ENCODE assay signal across 22 mouse cellular contexts in the genomic region with DNA sequence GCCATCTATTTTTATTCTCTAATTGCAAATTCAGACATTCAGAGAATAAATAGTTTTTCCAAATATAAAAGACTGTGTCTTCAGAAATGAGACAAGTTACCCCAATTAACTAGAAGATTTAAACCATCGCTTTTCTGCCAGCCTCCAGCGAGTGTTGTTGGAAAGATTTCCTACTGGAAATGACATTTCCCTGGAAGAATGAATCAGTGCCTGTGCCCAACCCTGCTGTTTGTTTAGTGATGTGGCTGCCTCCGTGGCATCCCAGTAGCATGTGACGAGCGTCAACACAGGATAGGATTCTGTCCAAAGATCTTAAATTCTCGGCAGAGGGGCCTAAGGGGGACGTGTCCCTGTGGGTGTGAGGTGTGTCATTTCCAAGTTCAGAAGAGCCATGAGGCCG. TPM values are rescaled to one million over a fixed set of nuclear protein-coding genes. Genes with fewer than 3 reads are reported as not detected.
A peak's percentile ranks its signal among the peaks of the same experiment; 100 is the strongest.
DNase-seq lines count a peak whose midpoint lies in the region; ATAC-seq and TF ChIP-seq lines count a peak whose summit lies in the region.
"Had no signal": no experiment of that assay in that cellular context is flagged by ENCODE, and none has a peak within 500 bp of the region (broad histone marks: within the 10 kb centered on the region; RNA-seq: fewer than 3 reads in every experiment).

No protein-coding gene starts in this region.

- H3K9ac ChIP-seq in forebrain, embryonic 15.5 days (replicated peaks): no peak overlapping the region
- no peak overlapping the region for H3K9ac ChIP-seq in forebrain, embryonic 11.5 days (ENCODE audit: low read length)
- H3K9ac ChIP-seq: embryonic facial prominence, embryonic 15.5 days; heart, embryonic 15.5 days; hindbrain, embryonic 15.5 days had no signal

- H3K4me3 ChIP-seq in forebrain, embryonic 15.5 days: no peak overlapping the region
- no peak overlapping the region for H3K4me3 ChIP-seq in forebrain, embryonic 11.5 days (ENCODE audit: low read depth, low read length)
- H3K4me3 ChIP-seq: embryonic facial prominence, embryonic 15.5 days; erythroblast, embryonic 14.5 days; heart, adult 2 months; heart, embryonic 15.5 days; hindbrain, embryonic 10.5 days; hindbrain, embryonic 15.5 days had no signal

- H3K4me1 ChIP-seq in forebrain, embryonic 15.5 days: peaks cover 4% of the 10 kb centered on the region; the same call in 1 of the 2 replicates
- no peaks in the 10 kb centered on the region for H3K4me1 ChIP-seq in forebrain, embryonic 11.5 days (replicated peaks; ENCODE audit: control insufficient read depth, insufficient read depth, low read length)
- H3K4me1 ChIP-seq: embryonic facial prominence, embryonic 15.5 days; heart, embryonic 15.5 days; hindbrain, embryonic 10.5 days; hindbrain, embryonic 15.5 days had no signal

- H3K36me3 ChIP-seq in forebrain, embryonic 15.5 days: peaks cover 46% of the 10 kb centered on the region
- H3K36me3 ChIP-seq in forebrain, embryonic 11.5 days (ENCODE audit: control insufficient read depth, insufficient read depth, low read length): peaks cover 26% of the 10 kb centered on the region

- no peak for TF ChIP-seq POLR2A in brain, embryonic 14.5 days (IDR thresholded peaks at IDR 0.05; ENCODE audit: borderline replicate concordance, extremely low read depth, insufficient read depth, insufficient read length, poor library complexity, severe bottlenecking)

- H3K27me3 ChIP-seq in forebrain, embryonic 15.5 days: no peaks in the 10 kb centered on the region
- no peaks in the 10 kb centered on the region for H3K27me3 ChIP-seq in forebrain, embryonic 11.5 days (ENCODE audit: control insufficient read depth, insufficient read depth, low read length)
- H3K27me3 ChIP-seq: embryonic facial prominence, embryonic 15.5 days; heart, embryonic 15.5 days; hindbrain, embryonic 15.5 days had no signal

- DNase-seq in forebrain, embryonic 11.5 days (ENCODE audit: low spot score): no peak
- DNase-seq in heart, adult 11 months: peak; percentile 41
- no peak for DNase-seq in heart, postnatal 36 days
- DNase-seq in right cerebral cortex, adult 18-20 months: peak; percentile 36
- no peak for DNase-seq in right cerebral cortex, postnatal 14 days
- peak; percentile 48 for DNase-seq in brain, embryonic 14.5 days (ENCODE audit: low read depth)
- DNase-seq in cerebellum, adult 11-12 months: no peak
- DNase-seq: adrenal gland, postnatal 10 days; cerebellum, adult 8-10 months; cerebellum, postnatal 14 days; embryo, embryonic 11 days; gastrocnemius, postnatal 10 days; heart, adult 2 months; heart, postnatal 14 days had no signal

- H3K9me3 ChIP-seq in forebrain, embryonic 15.5 days: no peaks in the 10 kb centered on the region
- H3K9me3 ChIP-seq in forebrain, embryonic 11.5 days (ENCODE audit: control insufficient read depth, low read length): no peaks in the 10 kb centered on the region
- H3K9me3 ChIP-seq: embryonic facial prominence, embryonic 15.5 days; heart, embryonic 15.5 days; hindbrain, embryonic 10.5 days; hindbrain, embryonic 15.5 days had no signal

- intact Hi-C loops in heart, postnatal 36 days (cut with DNase I): no loop called here

- 70% methylated on average over 8 of the region's 8 CpGs for WGBS in forebrain, embryonic 15.5 days
- 93% methylated on average over 8 of the region's 8 CpGs for WGBS in forebrain, embryonic 11.5 days

- no peak overlapping the region for H3K4me2 ChIP-seq in forebrain, embryonic 15.5 days (replicated peaks)
- no peak overlapping the region for H3K4me2 ChIP-seq in forebrain, embryonic 11.5 days (ENCODE audit: low read depth, low read length, severe bottlenecking)
- H3K4me2 ChIP-seq: embryonic facial prominence, embryonic 15.5 days; heart, embryonic 11.5 days; heart, embryonic 15.5 days; hindbrain, embryonic 15.5 days had no signal

- ATAC-seq in forebrain, embryonic 15.5 days (replicated peaks): peak; percentile 36; the same call in 1 of the 2 replicates
- no peak for ATAC-seq in forebrain, embryonic 11.5 days (replicated peaks; ENCODE audit: low FRiP score)
- ATAC-seq: intestine, embryonic 16.5 days had no signal

- peak overlapping the region; percentile 44 for H3K27ac ChIP-seq in forebrain, embryonic 15.5 days (replicated peaks)
- H3K27ac ChIP-seq in forebrain, embryonic 11.5 days (ENCODE audit: low read depth, low read length): no peak overlapping the region
- H3K27ac ChIP-seq: embryonic facial prominence, embryonic 15.5 days; heart, adult 2 months; heart, embryonic 15.5 days; hindbrain, embryonic 10.5 days; hindbrain, embryonic 15.5 days had no signal

- no peak for TF ChIP-seq CTCF in brain, embryonic 14.5 days (IDR thresholded peaks at IDR 0.05; ENCODE audit: borderline replicate concordance, extremely low read depth, insufficient read depth, insufficient read length)

RNA-seq across cellular contexts. Expression of a gene that starts 40.8 kb away (rescaled TPM):
- polyA plus RNA-seq in forebrain, embryonic 15.5 days (2015; fragmentation: Nextera tagmentation; extraction: Ambion mirVana): 6.2 and 7.6 TPM in 2 replicates
- 2.1 and 2.2 TPM in 2 replicates for polyA plus RNA-seq in forebrain, embryonic 11.5 days (2014; fragmentation: Nextera tagmentation; extraction: Ambion mirVana)
- total RNA-seq in heart, postnatal 36 days (2021): 100 to 1,000 TPM; 319 to 364 TPM
- polyA plus RNA-seq in brain, embryonic 14.5 days (2012; rRNA removed): 5.2 and 8.9 TPM in 2 replicates
- polyA plus RNA-seq: erythroblast, embryonic 14.5 days had no signal

Comparison
In these comparisons a context has a peak if more than half of its experiments do, and no peak if none do; other contexts are left out.
1. DNase-seq: peak in heart, adult 11 months (single experiment), right cerebral cortex, adult 18-20 months (single experiment) and brain, embryonic 14.5 days (single experiment); none in forebrain, embryonic 11.5 days (single experiment), heart, postnatal 36 days (0 of 2), right cerebral cortex, postnatal 14 days (single experiment) and cerebellum, adult 11-12 months (single experiment).